Mouse (Mus musculus) lung, postnatal 14 days (tissue): ENCODE measurements around the gene Mastl.

Source experiments
- DNase-seq: peaks from one replicate; pipeline ENCODE4 v3.0.0; 2021

The Mastl gene

GRCm38 (mm10) chr2:23155777-23156607, at the start of gene Mastl, which contains the start of gene Yme1l1:
Gene Mastl (minus strand): TSS chr2:23156024.
Gene Yme1l1 (plus strand): TSS chr2:23156369.
- peak; percentile 97 for DNase-seq

- no peak for DNase-seq
These were observed 47.3 kb upstream of the Mastl start for GRCm38 (mm10) chr2:23202900-23203670.

- no peak for DNase-seq
These were observed 45.2 kb upstream of the Mastl start for GRCm38 (mm10) chr2:23201034-23201433.

GRCm38 (mm10) chr2:23194366-23194765, 38.5 kb upstream of the Mastl start:
- DNase-seq, result no peak

GRCm38 (mm10) chr2:23172305-23172704, 16.5 kb upstream of the Mastl start:
- no peak for DNase-seq

GRCm38 (mm10) chr2:23156608-23157081, 821 bp upstream of the Mastl start:
- DNase-seq, result no peak

- DNase-seq, result no peak
These were observed 614 bp downstream of the Mastl start for GRCm38 (mm10) chr2:23155199-23155621.

GRCm38 (mm10) chr2:23119573-23119972, 36.3 kb downstream of the Mastl start:
- no peak for DNase-seq

- DNase-seq, result no peak
These were observed 53.6 kb downstream of the Mastl start for GRCm38 (mm10) chr2:23102266-23102665.

- DNase-seq, result no peak
These were observed 58.8 kb downstream of the Mastl start for GRCm38 (mm10) chr2:23097028-23097427.

GRCm38 (mm10) chr2:23092216-23092615, 63.6 kb downstream of the Mastl start:
- peak; percentile 46 for DNase-seq

- no peak for DNase-seq
These were observed 71.3 kb downstream of the Mastl start for GRCm38 (mm10) chr2:23084540-23084939.

GRCm38 (mm10) chr2:23078588-23078987, 77.2 kb downstream of the Mastl start:
- no peak for DNase-seq

- DNase-seq, result no peak
These were observed 78.1 kb downstream of the Mastl start for GRCm38 (mm10) chr2:23077693-23078092.

GRCm38 (mm10) chr2:23076783-23077182, 79.0 kb downstream of the Mastl start:
- DNase-seq, result no peak

- DNase-seq, result no peak
These were observed 80.0 kb downstream of the Mastl start for GRCm38 (mm10) chr2:23075846-23076245.

GRCm38 (mm10) chr2:23071406-23071805, 84.4 kb downstream of the Mastl start:
- DNase-seq, result no peak

- DNase-seq, result no peak
These were observed 85.3 kb downstream of the Mastl start for GRCm38 (mm10) chr2:23070491-23070890.

- DNase-seq, result peak; percentile 94
These were observed 86.7 kb downstream of the Mastl start for GRCm38 (mm10) chr2:23068894-23069744.

- no peak for DNase-seq
These were observed 87.5 kb downstream of the Mastl start for GRCm38 (mm10) chr2:23068370-23068737.

- DNase-seq, result peak; percentile 95
These were observed 88.1 kb downstream of the Mastl start, which contains the start of gene Acbd5 for GRCm38 (mm10) chr2:23067552-23068369. Gene Acbd5 (plus strand): TSS chr2:23068167.
